Mouse (Mus musculus) liver, postnatal 0 days (tissue): Measurements from ENCODE around the gene Ttc8. TPM values are rescaled to one million over a fixed set of nuclear protein-coding genes. Genes with fewer than 3 reads are reported as not detected.

Experiments
- ATAC-seq: fragments of 200-750 bp; cut with Nextera tagmentation; 2 replicates; pipeline ENCODE4 v1.8.0; 2017; ENCODE audit warnings: mild to moderate bottlenecking, moderate library complexity
- DNase-seq: peaks from one replicate; pipeline ENCODE4 v3.0.0-alpha.2; 2016
- H3K27ac ChIP-seq: fragments of 300-500 bp; sonication (generic); 2 replicates; pipeline ENCODE4 v1.5.1; 2014; ENCODE audit warnings: antibody characterized with exemption, moderate library complexity, mild to moderate bottlenecking, low read depth
- H3K27me3 ChIP-seq: fragments of 300-500 bp; sonication (generic); 2 replicates; pipeline ENCODE4 v1.6.1; 2014; ENCODE audit warnings: low read length, control low read depth, mixed read lengths; ENCODE audit not compliant: insufficient read depth
- H3K36me3 ChIP-seq: fragments of 300-500 bp; sonication (generic); replicated peaks from 2 replicates; pipeline ENCODE4 v1.6.1; 2014; ENCODE audit warnings: mild to moderate bottlenecking, control low read depth, low read length, moderate library complexity, mixed read lengths; ENCODE audit not compliant: insufficient read depth
- H3K4me1 ChIP-seq: fragments of 300-500 bp; sonication (generic); 2 replicates; pipeline ENCODE4 v1.6.1; 2014; ENCODE audit warnings: antibody characterized with exemption, mild to moderate bottlenecking, control low read depth; ENCODE audit not compliant: insufficient read depth
- H3K4me2 ChIP-seq: fragments of 300-500 bp; sonication (generic); 2 replicates; pipeline ENCODE4 v1.6.1; 2014; ENCODE audit warnings: low read depth, mild to moderate bottlenecking, low read length, moderate library complexity, mixed read lengths
- H3K4me3 ChIP-seq: fragments of 300-500 bp; sonication (generic); 2 replicates; pipeline ENCODE4 v1.5.1; 2014; ENCODE audit warnings: low read depth, low read length
- H3K9ac ChIP-seq: fragments of 300-500 bp; sonication (generic); replicated peaks from 2 replicates; pipeline ENCODE4 v1.6.1; 2014; ENCODE audit warnings: mild to moderate bottlenecking, moderate library complexity
- H3K9me3 ChIP-seq: fragments of 300-500 bp; sonication (generic); 2 replicates; pipeline ENCODE4 v1.6.1; 2016; ENCODE audit warnings: mild to moderate bottlenecking, control low read depth, low read length, mixed read lengths
- CTCF ChIP-seq: sonication (generic); IDR thresholded peaks from 2 replicates; pipeline ENCODE4 v1.5.1; 2016; ENCODE audit warnings: antibody characterized with exemption, low read depth
- EP300 ChIP-seq: IDR thresholded peaks from 2 replicates; pipeline ENCODE4 v1.6.1; 2016; ENCODE audit warnings: antibody characterized with exemption, low read depth, mild to moderate bottlenecking
- WGBS: fragments of 180-500 bp; shearing (Covaris S2); extraction: QIAGEN DNeasy Blood & Tissue Kit; methylation state at CpG from one replicate; pipeline ENCODE4 v1.1.7; 2014; ENCODE audit not compliant: insufficient replicate concordance; 5-methylcytosine and 5-hydroxymethylcytosine counted together
- polyA plus RNA-seq: library from polyadenylated mRNA; unstranded; fragments of >200 nt; fragmentation: Nextera tagmentation; extraction: Ambion mirVana; gene quantifications from 2 replicates; pipeline ENCODE4 v1.2.1, GENCODE M21; 2015

Ttc8 gene
- polyA plus RNA-seq, 1 experiment from 2014 or later, result 2.2 TPM

DNA sequence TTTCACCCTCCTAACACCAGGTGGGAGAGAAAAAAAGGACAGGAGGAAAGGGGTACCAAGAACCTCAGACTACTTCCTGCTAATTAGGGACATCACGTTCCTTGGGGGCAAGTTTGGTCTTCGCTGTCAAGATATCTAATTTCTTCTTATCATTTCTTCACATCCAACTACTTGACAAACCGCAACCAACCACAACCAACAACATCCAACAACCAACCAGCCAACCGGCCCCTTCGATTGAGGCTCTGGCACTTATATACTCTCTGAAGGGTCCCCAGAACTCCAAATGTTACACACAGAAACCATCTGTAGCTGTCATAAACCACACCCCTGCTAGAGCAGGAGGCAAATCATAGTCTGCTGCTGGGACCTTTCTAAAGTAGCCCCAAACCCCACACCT, 76.7 kb downstream of the Ttc8 start:
- peak; percentile 87 for TF ChIP-seq EP300
- no peak for TF ChIP-seq CTCF
- peak; percentile 83 for ATAC-seq
- H3K4me1 ChIP-seq, result no peaks in the 10 kb centered on the region
- no peak overlapping the region for H3K9ac ChIP-seq
- 53% methylated on average over 5 of the region's 5 CpGs for WGBS
- no peaks in the 10 kb centered on the region for H3K9me3 ChIP-seq
- H3K36me3 ChIP-seq, result no peaks in the 10 kb centered on the region
- H3K27ac ChIP-seq, result no peak overlapping the region
- no peaks in the 10 kb centered on the region for H3K27me3 ChIP-seq
- DNase-seq, result no peak
- no peak overlapping the region for H3K4me2 ChIP-seq
- no peak overlapping the region for H3K4me3 ChIP-seq

DNA sequence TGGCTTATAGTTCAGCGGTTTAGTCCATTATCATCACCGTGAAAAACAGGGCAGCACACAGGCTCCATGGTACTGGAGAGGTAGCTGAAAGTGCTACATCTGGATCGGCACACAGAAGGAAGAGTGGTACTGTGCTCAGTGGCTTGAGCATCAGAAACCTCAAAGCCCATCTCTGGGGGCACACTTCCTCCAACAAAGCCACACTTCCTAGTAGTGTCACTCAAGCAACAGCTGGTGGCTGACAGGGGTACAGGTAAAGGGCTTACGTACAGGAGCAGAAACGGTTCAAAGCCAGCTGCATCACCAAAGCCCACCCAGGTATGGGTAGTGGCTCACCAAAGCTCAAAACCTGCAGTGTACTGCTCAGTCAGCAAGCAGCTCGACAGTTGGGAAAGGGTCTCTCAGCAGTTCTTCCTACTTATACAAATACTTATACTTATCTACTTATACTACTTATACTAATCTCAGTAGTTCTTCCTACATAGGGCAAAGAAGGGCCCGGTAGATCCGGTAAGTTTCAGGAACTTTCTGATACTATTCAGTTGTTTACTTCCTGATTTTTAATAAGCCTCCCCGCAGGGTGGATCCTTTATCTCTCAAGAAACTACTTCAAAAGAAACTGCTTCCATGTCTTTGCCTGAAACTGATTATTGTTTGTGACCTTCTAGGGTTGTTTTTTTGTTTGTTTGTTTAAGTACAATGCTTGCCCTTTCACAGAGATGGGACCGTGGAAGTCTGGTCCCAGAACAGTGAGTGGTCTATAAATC, 78.5 kb downstream of the Ttc8 start:
- H3K36me3 ChIP-seq, result no peaks in the 10 kb centered on the region
- H3K9ac ChIP-seq, result no peak overlapping the region
- DNase-seq (no peak), ATAC-seq (no peak)
- 51% methylated on average over 10 of the region's 10 CpGs for WGBS
- no peaks in the 10 kb centered on the region for H3K27me3 ChIP-seq
- TF ChIP-seq EP300, result no peak
- no peak for TF ChIP-seq CTCF
- no peaks in the 10 kb centered on the region for H3K9me3 ChIP-seq
- no peak overlapping the region for H3K27ac ChIP-seq
- no peak overlapping the region for H3K4me3 ChIP-seq
- H3K4me2 ChIP-seq, result no peak overlapping the region
- no peaks in the 10 kb centered on the region for H3K4me1 ChIP-seq

DNA sequence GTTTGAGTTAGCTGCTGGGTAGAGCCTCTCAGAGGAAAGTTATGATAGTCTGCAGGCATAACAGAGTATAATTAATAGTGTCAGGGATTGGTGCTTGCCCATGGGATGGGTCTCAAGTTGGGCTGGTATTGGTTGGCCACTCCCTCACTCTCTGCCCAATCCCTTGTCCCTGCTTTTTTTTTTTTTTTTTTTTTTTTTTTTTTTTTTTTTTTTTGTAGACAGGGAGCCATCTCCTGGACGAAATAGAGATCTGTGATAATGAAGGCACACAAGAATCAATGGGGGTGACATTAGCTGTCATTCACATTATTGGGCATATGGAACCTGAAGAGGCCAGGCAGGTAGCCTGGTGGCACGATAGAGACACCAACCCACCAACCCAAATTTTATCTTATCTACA, 79.9 kb downstream of the Ttc8 start:
- ATAC-seq, result no peak
- H3K27ac ChIP-seq, result no peak overlapping the region
- H3K4me3 ChIP-seq, result no peak overlapping the region
- no peak overlapping the region for H3K9ac ChIP-seq
- no peak for DNase-seq
- H3K27me3 ChIP-seq, result no peaks in the 10 kb centered on the region
- no peaks in the 10 kb centered on the region for H3K9me3 ChIP-seq
- no peak for TF ChIP-seq CTCF
- TF ChIP-seq EP300, result no peak
- H3K36me3 ChIP-seq, result no peaks in the 10 kb centered on the region
- no peaks in the 10 kb centered on the region for H3K4me1 ChIP-seq
- 65% methylated on average over 2 of the region's 2 CpGs for WGBS
- H3K4me2 ChIP-seq, result no peak overlapping the region

DNA sequence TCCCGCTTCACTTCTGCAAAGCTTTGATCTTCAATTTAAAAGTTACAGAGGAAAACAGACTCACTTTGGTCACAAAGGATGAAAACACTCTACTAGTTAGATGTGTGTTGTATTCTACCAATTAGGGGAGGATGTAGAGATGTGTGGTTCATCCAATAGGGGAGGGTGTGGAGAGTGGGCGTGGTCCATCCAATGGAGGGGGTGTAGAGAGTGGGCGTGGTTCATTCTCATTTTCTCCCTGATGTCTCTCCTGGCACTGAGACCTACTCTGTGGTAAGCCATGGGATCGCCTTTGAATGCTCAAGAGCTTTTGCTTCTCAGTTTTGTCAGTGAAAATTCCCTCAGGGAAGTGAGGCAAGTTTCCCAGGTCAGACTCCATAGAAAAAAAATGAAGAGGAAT, 82.7 kb downstream of the Ttc8 start:
- no peak for TF ChIP-seq CTCF
- TF ChIP-seq EP300, result no peak
- no peaks in the 10 kb centered on the region for H3K36me3 ChIP-seq
- no peak overlapping the region for H3K27ac ChIP-seq
- no peaks in the 10 kb centered on the region for H3K27me3 ChIP-seq
- H3K9me3 ChIP-seq, result no peaks in the 10 kb centered on the region
- WGBS, result 56% methylated on average over 4 of the region's 4 CpGs
- no peaks in the 10 kb centered on the region for H3K4me1 ChIP-seq
- H3K9ac ChIP-seq, result no peak overlapping the region
- ATAC-seq (no peak), DNase-seq (no peak)
- H3K4me2 ChIP-seq, result no peak overlapping the region
- H3K4me3 ChIP-seq, result no peak overlapping the region

DNA sequence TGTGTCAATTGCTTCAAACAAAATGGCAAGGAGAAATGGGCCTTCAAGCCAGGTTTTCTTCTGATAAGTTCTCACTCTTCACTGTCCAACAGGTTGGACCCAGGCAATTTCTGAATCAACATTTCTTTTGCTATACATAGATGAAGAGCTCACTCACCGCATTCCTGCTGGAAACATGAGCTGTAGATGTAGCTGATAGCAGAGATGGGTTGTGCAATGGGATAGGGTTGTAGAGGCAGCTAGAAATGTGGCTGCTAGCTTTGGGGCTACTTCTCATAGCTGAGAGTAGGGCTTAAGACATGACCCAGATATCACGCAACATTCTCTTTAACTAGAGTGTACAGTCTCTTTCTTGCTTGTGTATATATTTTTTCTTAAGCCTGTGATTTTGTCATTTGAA, 84.4 kb downstream of the Ttc8 start:
- WGBS, result 93% methylated on average over 2 of the region's 2 CpGs
- Histone ChIP-seq H3K9ac (no peak overlapping the region), H3K4me2 (no peak overlapping the region), H3K4me3 (no peak overlapping the region), H3K36me3 (no peaks in the 10 kb centered on the region), H3K4me1 (no peaks in the 10 kb centered on the region), H3K27ac (no peak overlapping the region), H3K9me3 (no peaks in the 10 kb centered on the region), H3K27me3 (no peaks in the 10 kb centered on the region)
- ATAC-seq (no peak), DNase-seq (no peak)
- TF ChIP-seq CTCF (no peak), EP300 (no peak)

DNA sequence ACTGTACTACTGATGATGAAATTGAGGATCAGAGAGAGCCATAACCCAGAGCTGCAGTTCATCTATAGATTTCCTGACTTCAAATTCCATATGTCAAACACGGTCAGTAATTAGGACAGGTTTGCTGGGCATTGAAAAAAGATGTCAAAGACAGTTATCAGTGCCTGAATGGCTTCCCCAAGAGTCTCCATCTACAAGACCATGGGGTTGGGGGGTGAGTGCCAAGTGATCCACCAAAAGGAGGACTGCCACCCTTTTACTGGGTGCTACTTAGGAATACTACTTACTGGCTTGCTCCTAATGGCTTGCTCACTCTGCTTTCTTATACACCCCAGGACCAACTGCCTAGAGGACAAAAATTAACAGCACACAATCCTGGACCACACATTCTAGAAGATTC, 88.4 kb downstream of the Ttc8 start:
- Histone ChIP-seq H3K27ac (no peak overlapping the region), H3K27me3 (no peaks in the 10 kb centered on the region), H3K9ac (no peak overlapping the region), H3K4me2 (no peak overlapping the region), H3K4me3 (no peak overlapping the region), H3K4me1 (no peaks in the 10 kb centered on the region), H3K36me3 (no peaks in the 10 kb centered on the region), H3K9me3 (no peaks in the 10 kb centered on the region)
- WGBS, result 73% methylated on average over 1 of the region's 1 CpGs
- no peak for ATAC-seq
- no peak for DNase-seq
- no peak for TF ChIP-seq EP300
- TF ChIP-seq CTCF, result no peak
